Mouse (Mus musculus) inflammation-experienced regulatory T-cells, adult 6 months (primary cell): ENCODE data around the gene Omt2a. TPM values are rescaled to one million over a fixed set of nuclear protein-coding genes. Genes with fewer than 3 reads are reported as not detected.
"Not testable (repeated sequence)": the region's sequence is repeated elsewhere in the genome, so short reads cannot be mapped to it uniquely, and the experiment has no call there.

Source experiments
- ATAC-seq: one replicate; pipeline ENCODE4 v1.8.0; 2017
- polyA plus RNA-seq, 3 experiments: library from polyadenylated mRNA; unstranded; fragments of 100-300 nt; shearing (Covaris generic); gene quantifications; one replicate each; pipeline ENCODE4 v1.2.1; 2017

Gene Omt2a
- polyA plus RNA-seq = not detected

DNA sequence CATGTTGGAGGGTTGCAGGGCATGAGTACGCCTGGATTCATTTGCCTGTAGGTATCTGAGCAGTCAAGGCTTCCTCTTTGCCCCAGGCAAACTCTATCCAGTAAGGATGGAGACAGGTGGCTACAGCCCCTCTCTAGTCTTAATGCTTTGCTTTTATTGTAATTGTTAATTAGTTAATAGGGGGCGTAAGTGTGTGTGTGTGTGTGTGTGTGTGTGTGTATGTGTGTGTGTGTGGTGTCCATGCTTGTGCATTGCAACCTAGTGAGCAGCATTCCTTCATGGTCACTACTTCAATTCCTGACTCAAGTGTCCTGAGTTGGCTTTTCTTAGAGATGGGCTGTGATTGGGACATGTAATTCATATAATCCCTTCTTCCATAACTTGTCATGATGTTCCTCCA, at the start of gene Omt2a:
Omt2a (minus strand) TSS at position 101 of the 400 bp plus-strand sequence.
- no peak for ATAC-seq

DNA sequence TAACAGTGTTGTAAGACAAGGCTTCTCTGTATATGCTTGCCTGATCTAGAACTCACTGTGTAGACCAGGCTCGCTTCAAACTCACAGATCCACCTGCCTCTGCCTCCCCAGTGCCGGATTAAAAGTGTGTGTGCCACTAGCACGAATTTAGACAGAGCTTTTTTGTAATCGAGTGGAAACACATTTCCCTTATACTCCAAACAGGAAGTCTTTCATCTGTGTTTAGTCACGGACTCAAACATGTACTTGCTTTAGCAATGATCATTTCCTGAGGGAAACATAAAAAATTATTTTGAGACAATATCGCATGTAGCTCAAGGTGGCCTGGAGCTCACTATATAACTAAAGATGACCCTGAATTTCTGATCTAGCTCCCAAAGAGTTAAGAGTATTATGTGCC, 48.8 kb upstream of the Omt2a start:
- ATAC-seq = no peak

DNA sequence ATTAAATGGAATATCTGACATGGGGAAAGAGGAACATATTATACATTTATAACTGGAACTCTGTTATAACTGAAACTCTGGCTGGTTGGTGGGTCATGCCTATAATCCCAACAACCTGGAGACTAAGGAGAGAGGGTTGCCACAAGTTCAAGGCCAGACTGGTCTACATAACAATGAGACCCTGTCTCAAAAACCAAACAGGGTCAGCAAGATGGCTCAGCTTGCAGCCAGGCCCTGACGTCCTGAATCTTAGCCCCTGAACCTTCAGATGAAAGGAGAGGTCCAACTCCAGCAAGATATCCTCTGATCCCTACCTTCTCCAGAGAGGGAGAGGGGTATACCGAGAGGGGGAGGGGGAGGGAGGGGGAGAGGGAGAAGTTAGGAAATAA, 45.9 kb upstream of the Omt2a start:
- ATAC-seq = no peak

DNA sequence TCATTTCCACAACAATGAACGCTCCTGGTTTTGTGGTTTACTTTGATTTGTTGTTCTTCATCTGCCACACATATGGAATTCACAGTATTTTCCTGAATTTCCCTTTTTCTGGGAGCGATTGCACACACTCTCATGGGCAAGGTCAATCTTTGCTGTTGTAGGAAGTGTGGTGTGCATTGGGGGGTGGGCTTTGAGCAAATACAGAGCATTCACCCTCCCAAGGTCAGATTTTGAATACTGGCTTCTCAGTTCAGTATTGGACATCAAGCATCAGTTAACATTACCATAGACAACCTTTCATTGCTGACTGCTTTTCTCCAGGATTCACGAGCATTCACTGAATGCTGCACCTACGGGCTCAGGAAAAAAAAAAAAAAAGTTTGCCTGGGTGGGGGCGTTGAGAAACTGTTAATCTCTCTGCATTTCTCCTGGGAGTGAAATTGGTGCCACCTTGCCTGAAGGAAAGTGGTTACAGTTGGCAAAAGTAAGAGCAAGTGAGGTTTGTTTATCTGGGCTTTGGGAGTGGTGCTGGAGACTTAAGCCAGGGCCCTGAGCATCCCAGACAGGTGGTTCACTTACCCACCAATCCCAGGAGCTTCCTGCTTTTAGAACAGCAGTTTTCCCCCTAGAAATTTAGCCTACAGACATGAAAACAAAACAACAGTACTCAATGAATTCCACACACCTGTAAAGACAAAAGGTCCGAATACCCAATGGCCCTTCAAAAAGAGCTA, 45.3 kb upstream of the Omt2a start:
- no peak for ATAC-seq

DNA sequence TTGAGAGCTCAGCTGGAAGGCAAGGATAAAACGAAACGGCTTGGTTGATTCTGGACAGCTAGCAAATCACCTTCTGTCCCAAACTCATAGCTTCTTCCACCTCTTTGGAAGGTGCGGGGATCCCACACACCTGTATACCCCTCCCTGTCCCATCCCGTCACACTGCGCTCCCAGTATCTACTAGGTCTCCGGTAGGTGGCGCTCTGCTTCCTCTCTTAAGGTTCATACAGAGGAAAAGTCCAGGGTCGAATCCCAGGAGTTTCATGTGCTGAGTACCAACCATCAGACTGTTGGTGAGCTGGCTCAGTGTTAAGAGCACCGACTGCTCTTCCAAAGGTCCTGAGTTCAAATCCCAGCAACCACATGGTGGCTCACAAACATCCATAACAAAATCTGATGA, 43.5 kb upstream of the Omt2a start:
- peak; percentile 38 for ATAC-seq

DNA sequence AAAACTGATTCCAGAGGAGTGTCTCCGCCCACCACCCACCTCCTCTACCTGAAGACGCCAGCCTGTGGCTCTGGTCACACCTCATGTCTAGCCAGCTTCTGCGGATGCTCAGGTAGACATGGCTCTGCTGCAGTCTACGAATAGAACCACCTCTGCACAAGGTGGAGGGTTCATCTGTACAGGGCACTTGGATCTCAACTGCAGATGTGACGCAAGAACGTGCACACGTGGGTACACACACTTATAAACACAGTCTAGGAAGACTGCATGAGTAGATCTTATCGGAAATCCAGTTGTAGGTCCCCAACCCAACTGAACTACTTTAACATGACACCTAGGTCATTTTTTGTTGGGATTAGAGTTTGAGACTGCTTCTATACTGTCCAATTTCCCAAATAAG, 41.0 kb upstream of the Omt2a start, which contains the start of gene Gsta2:
Gsta2 (minus strand) TSS at position 178 of the 400 bp plus-strand sequence.
- no peak for ATAC-seq

DNA sequence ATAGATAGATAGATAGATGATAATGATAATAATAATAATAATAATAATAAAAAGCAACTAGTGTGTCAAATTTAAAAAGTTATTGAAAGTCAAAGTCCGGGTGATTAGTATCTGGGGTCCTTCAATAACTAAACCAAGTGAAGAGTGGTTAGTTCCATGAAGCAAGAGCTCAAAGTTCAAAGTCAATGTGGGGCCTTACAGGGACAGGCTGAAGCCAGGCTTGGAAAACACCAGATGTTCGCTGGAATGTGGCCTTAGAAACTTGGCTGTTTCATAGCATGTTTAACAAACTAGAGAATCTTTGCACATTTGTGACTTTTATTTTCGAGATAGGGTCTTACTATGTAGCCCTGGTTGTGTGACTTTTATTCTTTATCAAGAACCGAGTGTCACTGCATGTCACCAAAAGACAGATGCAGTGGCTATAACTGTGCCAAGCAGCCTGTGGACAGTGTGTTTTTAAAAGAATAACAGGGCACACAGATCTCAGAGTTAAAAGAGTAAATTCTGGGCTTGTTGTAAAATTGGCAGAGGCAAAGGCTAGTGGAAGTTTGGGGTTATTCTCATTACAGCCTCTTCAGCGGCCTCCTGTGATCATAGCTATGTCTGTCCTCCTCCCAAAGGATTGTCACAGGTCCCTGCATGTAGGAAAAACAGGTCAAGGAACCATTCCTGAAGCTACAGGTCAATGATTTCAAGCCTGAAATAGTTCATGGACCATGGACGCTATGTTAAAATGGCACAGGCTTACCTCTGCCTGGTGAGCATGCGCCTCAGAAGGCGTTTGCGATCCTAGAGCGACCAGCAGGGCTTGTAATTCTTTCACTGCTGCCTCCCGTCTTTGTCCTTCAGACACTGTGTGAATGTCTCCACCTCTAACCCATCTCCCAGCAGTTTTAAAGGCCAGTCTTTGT, 40.3 kb upstream of the Omt2a start:
- no peak for ATAC-seq

DNA sequence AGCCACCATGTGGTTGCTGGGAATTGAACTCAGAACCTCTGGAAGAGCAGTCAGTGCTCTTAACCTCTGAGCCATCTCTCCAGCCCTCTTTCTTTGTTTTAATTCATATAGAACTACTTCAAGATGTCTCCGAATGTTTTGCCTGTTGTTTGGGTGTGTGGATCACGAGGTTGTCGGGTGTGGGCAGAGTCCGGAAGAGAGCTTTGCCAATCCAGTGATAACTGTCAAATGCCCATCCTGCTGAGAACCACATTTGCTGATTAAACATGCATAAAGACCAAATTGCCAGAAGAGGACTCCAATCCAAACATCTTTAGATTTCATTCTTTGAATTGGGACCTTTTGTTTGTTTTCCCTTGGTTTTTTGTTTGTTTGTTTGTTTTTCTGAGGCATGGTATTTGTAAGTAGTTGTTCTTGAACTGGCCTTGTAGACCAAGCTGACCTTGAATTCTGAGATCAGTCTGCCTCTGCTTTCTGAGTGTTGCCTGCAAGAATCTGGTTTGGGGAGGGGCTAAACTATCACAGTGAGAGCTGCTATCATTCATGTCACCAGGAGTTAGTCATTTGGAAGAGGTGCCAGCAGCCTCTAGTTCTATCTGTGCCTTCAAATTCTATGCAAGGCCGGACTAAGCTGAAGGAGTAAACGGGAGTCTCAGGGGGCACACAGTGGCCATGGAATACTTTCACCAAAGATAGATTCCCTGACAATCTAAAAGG, 37.1 kb upstream of the Omt2a start:
- ATAC-seq = no peak

DNA sequence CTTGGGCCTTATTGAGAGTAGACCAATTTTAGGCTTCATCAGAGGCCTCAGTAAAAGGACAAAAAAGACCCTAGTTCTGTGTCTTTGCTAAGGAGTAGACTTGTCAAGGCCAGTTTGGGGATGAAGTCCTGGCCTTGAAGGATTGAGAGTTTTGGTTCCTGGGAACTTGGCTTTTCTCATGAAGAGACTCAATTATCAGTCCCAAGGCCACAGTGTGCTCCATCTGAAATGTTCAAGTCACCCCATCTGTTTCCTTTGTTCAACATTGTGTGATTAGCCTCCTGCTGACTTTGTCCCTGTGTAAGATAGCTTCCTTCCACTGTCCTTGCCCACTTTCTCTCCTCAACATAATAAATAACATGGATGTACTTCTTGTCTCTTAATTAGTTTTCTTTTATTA, 35.4 kb upstream of the Omt2a start:
- not testable (repeated sequence) for ATAC-seq

DNA sequence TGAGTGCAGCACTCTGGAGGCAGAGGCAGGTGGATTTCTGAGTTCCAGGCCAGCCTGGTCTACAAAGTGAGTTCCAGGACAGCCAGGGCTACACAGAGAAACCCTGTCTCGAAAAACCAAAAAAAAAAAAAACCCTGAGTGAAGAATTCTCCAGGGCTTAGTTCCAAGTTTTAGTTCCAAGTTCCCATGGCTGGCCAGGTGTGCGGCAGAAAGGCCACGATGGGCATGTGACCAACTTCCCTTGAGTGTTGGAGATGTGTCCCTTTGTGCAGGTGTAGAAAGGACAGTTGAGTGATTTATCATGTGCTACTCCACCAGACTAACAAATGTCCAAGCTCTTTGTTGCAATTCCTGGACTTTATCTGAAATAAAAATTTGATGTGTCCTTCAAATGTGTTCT, 34.5 kb upstream of the Omt2a start:
- not testable (repeated sequence) for ATAC-seq

DNA sequence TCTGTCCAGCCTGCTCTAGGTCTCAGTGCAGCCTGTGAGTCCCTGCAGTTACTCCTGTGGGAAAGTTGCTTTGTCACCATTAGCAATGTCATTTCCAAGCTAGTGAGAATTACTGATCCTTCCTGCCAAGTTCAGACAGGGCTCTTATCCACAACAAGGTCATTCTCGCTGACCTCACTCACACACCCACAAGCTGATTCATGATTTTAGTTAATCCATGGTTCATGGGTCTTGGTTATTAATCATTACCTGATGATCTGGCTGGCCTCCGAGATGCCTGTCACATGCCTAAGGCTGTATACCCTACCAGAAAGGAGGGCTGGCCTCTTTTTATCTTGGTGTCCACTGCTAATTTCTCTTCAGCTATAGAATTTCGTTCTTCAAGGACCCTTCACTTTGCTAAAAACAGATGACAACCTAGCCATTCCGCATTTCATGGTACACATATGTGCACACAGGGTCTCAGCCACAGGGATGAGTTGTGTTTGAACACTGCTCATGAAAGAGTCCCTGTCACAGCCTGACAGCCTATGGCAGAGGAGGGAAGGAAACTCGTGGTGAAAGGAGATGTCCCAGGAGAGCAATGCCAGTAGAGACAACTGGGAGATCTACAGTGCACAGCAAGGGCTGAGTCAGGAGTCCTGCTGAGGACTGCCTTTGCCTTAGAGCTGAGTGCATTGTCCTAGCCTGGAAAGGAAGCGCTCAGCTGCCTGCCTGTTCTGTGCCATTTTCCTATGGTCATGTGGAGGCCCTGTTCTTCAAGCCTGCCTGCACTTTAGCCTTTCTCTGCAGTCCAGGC, 33.8 kb upstream of the Omt2a start:
- not testable (repeated sequence) for ATAC-seq

DNA sequence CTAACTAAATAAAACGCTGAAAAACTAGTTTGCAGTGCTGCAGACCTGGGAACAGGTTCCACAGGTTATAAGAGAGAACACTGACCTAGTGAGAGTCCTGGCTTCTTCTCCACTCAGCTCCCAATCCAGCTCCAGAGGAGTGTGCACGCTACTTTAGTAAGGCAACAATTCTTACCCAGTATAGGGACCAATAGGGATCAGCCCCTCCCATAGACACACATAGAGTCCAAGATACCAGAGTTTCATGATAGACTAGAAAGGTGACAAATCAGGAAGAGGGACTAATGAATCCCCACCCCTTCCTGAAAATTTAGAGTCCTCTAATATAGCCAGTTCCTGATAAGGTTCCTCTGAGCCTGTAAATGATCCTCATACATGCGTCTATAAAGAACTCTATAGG, 32.4 kb upstream of the Omt2a start:
- ATAC-seq = no peak

DNA sequence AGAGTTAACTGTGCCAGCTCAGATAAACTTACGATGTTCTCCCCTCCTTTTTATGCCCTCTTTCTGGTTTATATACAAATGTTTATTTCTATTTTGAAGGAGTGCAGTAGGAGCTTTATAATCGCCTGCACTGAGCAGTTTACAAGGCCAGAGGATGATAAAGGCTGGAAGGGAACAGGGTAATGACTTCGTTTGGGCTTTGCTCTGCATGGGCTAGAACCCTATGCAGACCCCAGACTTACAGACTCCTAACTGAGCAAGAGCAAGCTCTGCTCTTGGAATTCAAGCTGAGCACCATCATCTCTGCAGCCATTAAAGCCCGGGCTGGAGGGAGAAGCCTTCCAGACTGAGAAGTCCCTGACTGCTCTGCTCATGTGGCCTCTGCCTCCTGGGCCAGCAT, 30.6 kb upstream of the Omt2a start:
- not testable (repeated sequence) for ATAC-seq

DNA sequence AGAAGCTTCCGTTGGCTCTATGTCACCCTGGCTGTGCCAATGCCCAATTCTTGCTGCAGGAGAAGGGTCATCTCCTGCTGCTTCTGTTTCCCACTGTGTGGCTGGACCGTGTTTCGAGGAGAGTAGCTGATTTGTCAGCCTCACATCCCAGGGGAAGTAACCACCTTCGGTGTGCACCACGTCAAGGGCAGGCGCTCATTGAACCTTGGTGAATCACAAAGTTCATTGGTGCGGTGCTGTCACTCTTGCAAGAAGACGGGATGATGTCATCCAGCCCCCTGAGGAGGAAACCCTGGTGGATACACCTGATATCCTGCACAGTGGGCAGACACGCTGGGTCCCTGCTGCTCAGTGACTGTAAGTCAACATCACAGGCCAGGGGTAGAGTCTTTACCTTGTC, 28.5 kb upstream of the Omt2a start:
- not testable (repeated sequence) for ATAC-seq

DNA sequence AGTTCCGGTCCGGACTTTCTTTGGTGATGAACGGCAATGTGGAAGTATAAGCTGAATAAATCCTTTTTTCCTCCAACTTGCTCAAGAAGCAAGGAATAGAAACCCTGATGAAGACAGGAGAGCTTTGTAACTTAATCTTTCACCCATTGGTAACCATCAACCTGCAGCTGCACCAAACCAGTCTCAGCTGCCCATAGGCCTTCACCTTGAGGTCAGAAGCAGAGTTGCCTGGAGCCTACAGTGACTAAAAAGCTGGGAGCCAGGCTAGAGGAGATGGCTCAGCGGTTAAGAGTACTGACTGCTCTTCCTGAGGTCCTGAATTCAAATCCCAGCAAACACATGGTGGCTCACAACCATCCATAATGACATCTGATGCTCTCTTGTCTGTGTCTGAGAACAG, 27.9 kb upstream of the Omt2a start:
- not testable (repeated sequence) for ATAC-seq

DNA sequence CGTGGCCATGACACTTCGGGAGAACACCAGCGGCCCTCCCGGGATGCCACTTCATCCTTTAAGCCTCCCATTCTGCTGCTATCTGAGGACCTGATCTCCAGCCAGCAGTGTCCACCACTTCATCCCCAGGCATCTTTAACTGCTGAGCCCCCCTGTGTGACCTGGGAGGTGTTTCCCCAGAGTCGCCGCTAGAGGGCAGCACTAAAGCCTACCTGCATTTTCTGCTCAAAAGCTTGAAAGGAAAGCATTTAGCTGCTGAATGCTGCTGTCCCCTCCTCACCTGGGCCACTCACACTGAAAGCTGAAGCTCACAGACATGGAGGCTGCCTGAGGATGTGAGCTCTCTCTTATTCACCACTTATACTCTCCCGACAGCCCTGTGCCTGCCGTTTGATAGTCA, 25.7 kb upstream of the Omt2a start:
- not testable (repeated sequence) for ATAC-seq

DNA sequence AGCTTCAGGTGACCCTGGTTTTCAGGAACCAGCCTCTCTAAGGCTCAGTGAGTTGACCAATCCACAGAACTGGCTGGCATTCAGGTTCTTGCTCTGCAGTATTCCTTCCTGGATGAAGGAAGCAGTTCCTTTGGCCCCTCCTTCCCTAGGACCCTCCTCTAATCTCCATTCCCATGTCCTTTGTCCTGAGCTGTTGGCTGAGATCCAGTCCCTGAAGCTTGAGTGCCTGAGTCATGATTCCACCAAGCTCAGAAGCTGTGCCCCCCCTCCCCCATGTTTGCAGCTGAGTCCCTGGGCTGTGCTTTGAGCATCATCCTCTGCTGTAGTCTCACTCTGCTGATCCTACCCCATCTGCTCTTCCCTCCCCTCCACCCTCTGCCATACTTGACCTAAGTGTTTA, 22.5 kb upstream of the Omt2a start:
- ATAC-seq = not testable (repeated sequence)

DNA sequence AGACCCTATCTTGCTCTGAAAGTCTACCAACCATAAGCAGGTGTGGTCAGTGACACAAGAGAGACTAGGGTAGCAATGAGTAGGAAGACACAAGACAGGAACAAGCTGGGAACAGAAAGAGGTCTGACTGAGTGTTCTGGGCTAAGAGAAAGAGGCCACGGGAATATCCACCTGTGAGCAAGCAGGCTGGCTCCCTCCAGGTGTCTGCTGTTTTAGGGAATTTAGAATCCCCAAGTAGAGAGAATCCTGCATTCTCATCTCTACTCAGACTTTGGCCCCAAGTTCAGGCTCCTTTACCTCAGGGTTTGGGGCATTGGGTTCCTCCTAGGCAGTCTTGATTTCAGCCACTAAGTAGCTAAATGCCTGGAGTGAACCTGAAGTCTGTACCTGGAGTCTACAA, 12.7 kb upstream of the Omt2a start, which contains the start of gene Omt2b:
Omt2b (plus strand) TSS at position 301 of the 400 bp plus-strand sequence.
- ATAC-seq = not testable (repeated sequence)

DNA sequence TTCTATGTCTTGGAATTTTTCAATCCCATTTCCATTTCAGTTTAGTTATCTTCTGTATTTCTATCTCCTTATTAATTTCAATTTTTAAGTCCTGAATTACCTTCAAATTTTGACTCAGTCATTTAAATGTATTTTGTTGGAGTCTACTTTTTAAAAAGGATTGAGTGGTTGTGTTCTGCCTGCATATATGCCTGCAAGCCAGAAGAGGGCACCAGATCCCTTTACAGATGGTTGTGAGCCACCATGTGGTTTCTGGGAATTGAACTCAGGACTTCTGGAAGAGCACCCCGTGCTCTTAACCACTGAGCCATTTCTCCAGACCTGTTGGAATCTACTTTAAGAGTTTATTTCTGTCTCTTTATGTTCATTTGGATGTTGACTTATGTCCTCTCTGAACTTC, 4.9 kb upstream of the Omt2a start:
- no peak for ATAC-seq

DNA sequence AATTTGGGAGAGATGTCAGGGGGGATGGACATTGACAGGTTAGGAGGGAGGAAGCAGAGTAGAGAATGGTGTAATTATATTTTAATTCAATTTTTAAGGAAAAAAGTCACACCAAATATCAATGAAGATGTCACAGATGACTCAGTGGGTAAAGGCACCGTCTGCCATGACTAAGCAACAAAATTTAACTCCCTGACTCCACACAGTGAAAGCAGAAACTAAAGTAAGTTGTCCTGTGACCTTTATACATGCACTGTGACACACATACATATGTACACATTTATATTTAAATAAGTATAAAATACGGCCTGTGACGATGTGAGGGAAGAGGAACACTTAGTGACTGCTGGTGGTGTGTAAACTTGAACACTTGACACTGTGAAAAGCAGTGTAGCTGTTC, 6.5 kb downstream of the Omt2a start:
- ATAC-seq = not testable (repeated sequence)

DNA sequence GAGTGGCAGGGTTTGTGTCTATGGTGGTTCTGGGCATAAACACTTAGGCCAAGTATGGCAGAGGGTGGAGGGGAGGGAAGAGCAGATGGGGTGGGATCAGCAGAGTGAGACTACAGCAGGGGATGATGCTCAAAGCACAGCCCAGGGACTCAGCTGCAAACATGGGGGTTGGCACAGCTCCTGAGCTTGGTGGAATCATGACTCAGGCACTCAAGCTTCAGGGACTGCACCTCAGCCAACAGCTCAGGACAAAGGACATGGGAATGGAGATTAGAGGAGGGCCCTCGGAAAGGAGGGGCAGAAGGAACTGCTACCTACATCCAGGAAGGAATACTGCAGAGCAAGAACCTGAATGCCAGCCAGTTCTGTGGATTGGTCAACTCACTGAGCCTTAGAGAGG, 15.5 kb downstream of the Omt2a start:
- ATAC-seq = not testable (repeated sequence)

DNA sequence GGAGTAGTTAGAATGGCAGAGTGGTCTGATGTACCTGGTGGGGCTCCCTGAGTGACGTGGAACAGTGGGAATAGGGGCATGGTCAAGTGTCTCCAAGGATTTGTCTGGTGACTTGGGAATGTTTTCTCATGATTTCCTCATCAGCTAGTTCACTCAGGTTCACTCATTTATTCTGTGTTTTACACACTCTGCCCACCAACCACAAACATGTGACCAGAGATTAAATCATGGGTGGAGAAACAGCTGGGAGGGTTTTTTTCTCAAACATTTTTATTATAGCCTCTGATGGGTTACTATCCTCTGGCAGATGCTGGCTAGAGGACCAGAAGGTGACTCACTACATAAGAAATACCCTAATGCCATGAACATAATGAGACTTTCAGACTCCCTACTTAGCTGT, 16.4 kb downstream of the Omt2a start:
- ATAC-seq = no peak
